Mouse (Mus musculus): ENCODE data around the gene Btf3l4. TPM values are rescaled to one million over a fixed set of nuclear protein-coding genes. Genes with fewer than 3 reads are reported as not detected.
A peak's percentile ranks its signal among the peaks of the same experiment; 100 is the strongest.

The Btf3l4 gene
- total RNA-seq (2021), result 100 to 1,000 TPM; 105 to 108 TPM

- intact Hi-C loops (cut with DNase I), result no loop called here
- peak; percentile 91 for DNase-seq
Observed at GRCm38 (mm10) chr4:108832916-108833827, at the start of gene Btf3l4. TSS of gene Btf3l4 (minus strand) at chr4:108833614.

- intact Hi-C loops (cut with DNase I), result no loop called here
- DNase-seq, result peak; percentile 29 to 43
Observed at GRCm38 (mm10) chr4:108878963-108879822, 45.8 kb upstream of the Btf3l4 start, which contains the start of gene Rab3b. TSS of gene Rab3b (plus strand) at chr4:108879063.

- intact Hi-C loops (cut with DNase I), result no loop called here
- no peak for DNase-seq
Observed at GRCm38 (mm10) chr4:108877901-108878300, 44.5 kb upstream of the Btf3l4 start.

GRCm38 (mm10) chr4:108873746-108874145 is 40.3 kb upstream of the Btf3l4 start:
- DNase-seq, result no peak
- intact Hi-C loops (cut with DNase I), result loop anchor here (5.0 kb wide), 1 partner anchor 294 kb away; no protein-coding TSS in a partner anchor

- peak; percentile 89 to 94 for DNase-seq
- intact Hi-C loops (cut with DNase I), result loop anchor here (1.0 to 10.0 kb wide), 4 partner anchors 68 to 297 kb away; no protein-coding TSS in a partner anchor
Observed at GRCm38 (mm10) chr4:108869730-108870374, 36.4 kb upstream of the Btf3l4 start.

- intact Hi-C loops (cut with DNase I), result loop anchor here (5.0 to 10.0 kb wide), 2 partner anchors 65 to 172 kb away; no protein-coding TSS in a partner anchor
- DNase-seq, result no peak
Observed at GRCm38 (mm10) chr4:108866806-108867205, 33.4 kb upstream of the Btf3l4 start.

- DNase-seq, result no peak
- intact Hi-C loops (cut with DNase I), result no loop called here
Observed at GRCm38 (mm10) chr4:108848505-108848848, 15.1 kb upstream of the Btf3l4 start, which contains the start of gene A730015C16Rik. TSS of gene A730015C16Rik (minus strand) at chr4:108848619.

- intact Hi-C loops (cut with DNase I), result loop anchor here (1.0 kb wide), 1 partner anchor 13 kb away; no protein-coding TSS in a partner anchor
- DNase-seq, result peak; percentile 90
Observed at GRCm38 (mm10) chr4:108847715-108848504, 14.5 kb upstream of the Btf3l4 start, which contains the start of gene Kti12. TSS of gene Kti12 (plus strand) at chr4:108847785.

GRCm38 (mm10) chr4:108845824-108846569 is 12.6 kb upstream of the Btf3l4 start:
- intact Hi-C loops (cut with DNase I), result no loop called here
- no peak for DNase-seq

- intact Hi-C loops (cut with DNase I), result no loop called here
Observed at GRCm38 (mm10) chr4:108843336-108843735, 9.9 kb upstream of the Btf3l4 start.

GRCm38 (mm10) chr4:108841920-108842578 is 8.6 kb upstream of the Btf3l4 start:
- DNase-seq, result no peak
- intact Hi-C loops (cut with DNase I), result no loop called here

More at GRCm38 (mm10) chr4:108843336-108843735, 9.9 kb upstream of the Btf3l4 start:
- no peak for DNase-seq

- peak; percentile 50 to 69 for DNase-seq
- intact Hi-C loops (cut with DNase I), result no loop called here
Observed at GRCm38 (mm10) chr4:108838031-108838430, 4.6 kb upstream of the Btf3l4 start.

GRCm38 (mm10) chr4:108835496-108835895 is 2.1 kb upstream of the Btf3l4 start:
- DNase-seq, result no peak
- intact Hi-C loops (cut with DNase I), result loop anchor here (1.0 kb wide), 1 partner anchor 12 kb away; the partner anchor contains the start of gene Kti12

- intact Hi-C loops (cut with DNase I), result loop anchor here (1.0 kb wide), 1 partner anchor 12 kb away; the partner anchor contains the start of gene Kti12
- DNase-seq, result peak; percentile 51 to 57
Observed at GRCm38 (mm10) chr4:108834971-108835311, 1.5 kb upstream of the Btf3l4 start.

GRCm38 (mm10) chr4:108834115-108834970 is 929 bp upstream of the Btf3l4 start, which contains the start of gene Txndc12:
TSS of gene Txndc12 (plus strand) at chr4:108834601.
- peak; percentile 91 to 92 for DNase-seq
- intact Hi-C loops (cut with DNase I), result no loop called here

GRCm38 (mm10) chr4:108833828-108834114 is 357 bp upstream of the Btf3l4 start:
- intact Hi-C loops (cut with DNase I), result no loop called here
- DNase-seq, result no peak

GRCm38 (mm10) chr4:108830698-108831097 is 2.7 kb downstream of the Btf3l4 start:
- intact Hi-C loops (cut with DNase I), result no loop called here
- no peak for DNase-seq

All from heart, postnatal 10 days (tissue).